Mouse (Mus musculus) retina, embryonic 14.5 days (tissue): ENCODE results near the gene Pla2g2e.
"Not testable (repeated sequence)": the region's sequence is repeated elsewhere in the genome, so short reads cannot be mapped to it uniquely, and the experiment has no call there.

ENCODE experiments used
- DNase-seq: peaks from one replicate; pipeline ENCODE4 v3.0.0-alpha.2; 2015; ENCODE audit warnings: low spot score

Pla2g2e gene

DNA sequence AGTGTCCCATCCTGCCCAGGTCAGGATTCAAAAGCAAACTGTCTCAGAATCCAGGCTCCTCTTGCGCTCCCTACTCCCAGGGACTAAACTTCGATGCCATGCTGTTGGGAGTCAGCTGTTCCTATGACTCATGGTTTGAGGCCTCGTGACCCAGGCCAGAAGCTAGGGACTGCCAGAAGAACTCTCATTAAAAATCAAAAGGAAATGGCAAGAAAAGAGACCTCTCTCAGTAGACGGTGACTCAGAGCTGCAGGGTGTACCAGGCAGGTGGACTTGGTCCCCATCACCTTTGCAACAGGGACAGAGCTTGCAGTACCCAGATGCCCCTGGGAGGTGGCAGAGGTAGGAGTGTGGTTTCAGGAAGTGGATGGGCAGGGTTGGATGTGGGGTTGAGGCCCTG lies at the start of gene Pla2g2e:
TSS of gene Pla2g2e (plus strand) at position 212 of the 400 bp plus-strand sequence.
- no peak for DNase-seq

DNA sequence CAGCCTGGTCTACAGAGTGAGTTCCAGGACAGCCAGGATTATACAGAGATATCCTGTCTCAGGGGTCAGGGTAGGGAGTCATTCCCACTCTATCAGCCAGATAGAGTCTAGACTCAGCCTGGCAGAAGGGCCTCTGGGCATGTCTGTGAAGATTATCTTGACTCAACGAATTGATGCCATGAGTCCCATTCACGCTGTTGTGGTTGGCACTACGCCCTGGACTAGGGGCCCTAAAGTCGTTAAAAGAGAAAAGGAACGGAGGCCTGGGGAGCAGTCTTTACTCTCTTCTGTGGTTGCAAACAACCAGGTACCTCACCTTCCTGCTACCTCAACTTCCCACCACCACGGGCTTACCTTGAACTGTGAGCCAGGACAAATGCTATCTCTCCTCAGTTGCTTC lies 37.9 kb upstream of the Pla2g2e start:
- DNase-seq, result no peak

- no peak for DNase-seq
Observed at GRCm38 (mm10) chr4:138840726-138841125, 37.0 kb upstream of the Pla2g2e start.

- no peak for DNase-seq
Observed at GRCm38 (mm10) chr4:138841386-138841785, 36.4 kb upstream of the Pla2g2e start.

- DNase-seq, result peak; percentile 85
Observed at GRCm38 (mm10) chr4:138851463-138851862, 26.3 kb upstream of the Pla2g2e start.

- no peak for DNase-seq
Observed at GRCm38 (mm10) chr4:138852961-138853360, 24.8 kb upstream of the Pla2g2e start.

DNA sequence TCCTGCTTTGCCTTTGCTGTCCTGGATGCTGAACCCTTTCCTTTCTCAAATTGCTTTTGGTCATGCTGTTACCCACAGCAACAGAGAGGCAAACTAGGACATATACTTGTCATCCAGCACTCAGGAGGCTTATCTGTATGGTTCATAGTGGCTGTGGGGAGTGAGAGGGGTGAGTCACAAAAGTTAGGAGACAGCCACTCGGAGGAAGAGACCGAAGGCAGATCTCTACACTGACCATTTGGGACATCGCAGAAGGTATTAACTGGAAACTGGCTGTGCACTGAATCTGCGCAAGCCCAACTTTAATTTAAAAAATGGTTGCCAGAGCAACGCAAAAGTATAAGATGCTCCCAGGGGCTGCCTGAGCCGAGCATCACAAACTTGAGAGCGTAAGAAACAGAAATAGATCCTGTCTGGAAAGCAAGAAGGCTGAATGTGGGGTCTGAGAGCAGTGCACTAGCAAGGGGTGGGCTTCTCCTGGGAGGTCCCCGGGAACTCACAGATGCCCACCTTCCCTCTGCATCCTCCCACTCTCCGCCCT lies 22.6 kb upstream of the Pla2g2e start:
- no peak for DNase-seq

DNA sequence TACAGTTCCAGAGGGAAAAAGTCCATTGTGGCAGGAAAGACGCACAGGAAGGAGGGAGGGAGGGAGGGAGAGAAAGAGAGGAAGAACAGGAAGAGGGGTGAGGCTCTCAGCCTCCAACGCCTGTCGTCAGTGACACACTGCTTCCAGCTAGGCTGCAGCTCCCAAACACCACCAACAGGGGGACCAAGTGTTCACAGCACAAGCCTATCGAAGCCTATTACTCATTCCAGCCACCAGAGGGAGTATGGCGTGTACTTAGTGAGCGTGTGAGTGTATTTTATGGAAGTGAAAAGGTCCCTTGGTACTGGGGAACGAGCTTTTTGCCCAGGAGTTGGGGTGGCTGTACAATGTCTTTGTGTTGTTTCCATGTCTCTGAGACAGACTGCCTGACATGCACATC lies 21.3 kb upstream of the Pla2g2e start:
- peak; percentile 91 for DNase-seq

DNA sequence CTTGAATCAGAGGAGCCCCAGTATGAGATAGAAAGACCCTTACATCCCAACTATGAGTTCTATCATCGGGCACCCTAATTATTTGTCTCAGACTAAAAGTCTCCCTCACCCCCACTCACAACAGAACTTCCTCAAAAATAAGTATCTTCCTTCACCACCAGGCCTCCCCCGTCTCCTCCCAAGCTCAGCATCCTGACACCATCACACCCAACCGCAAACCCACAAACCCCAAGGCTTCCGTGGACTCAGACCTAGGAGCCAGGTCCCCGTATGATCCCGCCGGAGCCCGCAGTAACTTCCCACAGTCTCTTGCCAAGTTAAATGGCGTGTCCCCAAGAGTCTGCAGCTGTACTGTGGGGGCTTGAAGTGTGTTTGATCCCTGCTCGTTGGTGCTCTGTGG lies 20.2 kb upstream of the Pla2g2e start:
- DNase-seq, result no peak

GRCm38 (mm10) chr4:138858446-138858845 lies 19.3 kb upstream of the Pla2g2e start:
- no peak for DNase-seq

GRCm38 (mm10) chr4:138859245-138859644 lies 18.5 kb upstream of the Pla2g2e start:
- DNase-seq, result no peak

GRCm38 (mm10) chr4:138859728-138860127 lies 18.0 kb upstream of the Pla2g2e start:
- peak; percentile 83 for DNase-seq

GRCm38 (mm10) chr4:138863344-138863998 lies 14.3 kb upstream of the Pla2g2e start, which contains the start of gene Pla2g5:
TSS of gene Pla2g5 (minus strand) at chr4:138863482.
- DNase-seq, result no peak

DNA sequence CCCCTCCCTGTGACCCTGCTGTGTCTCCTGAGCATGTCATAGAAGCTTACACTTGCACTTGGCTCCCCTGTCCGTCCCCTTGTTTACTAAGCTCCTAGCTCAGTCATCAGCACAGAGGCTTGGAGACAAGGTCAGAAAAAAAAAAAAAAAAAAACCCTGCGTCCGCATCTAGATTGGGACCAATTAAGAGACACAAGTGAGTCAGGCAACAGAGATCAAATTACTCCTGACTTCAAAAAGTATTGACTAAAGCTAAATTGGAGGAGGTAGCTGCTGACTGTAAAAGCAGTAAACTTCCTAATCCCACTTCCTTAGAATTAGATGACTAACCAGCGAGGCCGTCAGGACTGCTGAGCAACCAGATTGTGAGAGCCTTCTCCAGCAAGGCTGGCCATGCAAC lies 12.7 kb upstream of the Pla2g2e start:
- DNase-seq, result no peak

- DNase-seq, result no peak
Observed at GRCm38 (mm10) chr4:138865991-138866390, 11.8 kb upstream of the Pla2g2e start.

- peak; percentile 78 for DNase-seq
Observed at GRCm38 (mm10) chr4:138866413-138866812, 11.3 kb upstream of the Pla2g2e start.

GRCm38 (mm10) chr4:138868666-138869065 lies 9.1 kb upstream of the Pla2g2e start:
- DNase-seq, result no peak

DNA sequence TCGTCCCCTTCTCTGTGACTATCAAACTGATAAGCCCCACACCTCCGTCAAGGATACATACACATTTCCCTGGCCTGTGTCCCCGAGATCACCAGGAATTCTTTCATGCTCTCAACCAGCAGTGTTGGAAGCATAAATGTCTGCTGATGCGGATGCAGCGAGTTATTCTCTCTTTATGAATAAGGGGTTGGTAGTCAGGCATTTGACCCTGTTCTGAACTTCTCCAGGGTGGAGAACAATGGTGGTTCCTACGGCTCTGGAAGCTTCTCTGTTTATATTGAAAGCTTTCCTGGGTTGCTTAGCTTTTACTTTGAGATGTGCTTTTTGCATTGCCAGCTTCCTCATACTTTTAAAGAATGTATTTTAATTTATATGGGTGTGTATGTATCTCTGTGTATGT lies 3.9 kb upstream of the Pla2g2e start, which contains the start of gene Gm13030:
TSS of gene Gm13030 (minus strand) at position 101 of the 400 bp plus-strand sequence.
- no peak for DNase-seq

DNA sequence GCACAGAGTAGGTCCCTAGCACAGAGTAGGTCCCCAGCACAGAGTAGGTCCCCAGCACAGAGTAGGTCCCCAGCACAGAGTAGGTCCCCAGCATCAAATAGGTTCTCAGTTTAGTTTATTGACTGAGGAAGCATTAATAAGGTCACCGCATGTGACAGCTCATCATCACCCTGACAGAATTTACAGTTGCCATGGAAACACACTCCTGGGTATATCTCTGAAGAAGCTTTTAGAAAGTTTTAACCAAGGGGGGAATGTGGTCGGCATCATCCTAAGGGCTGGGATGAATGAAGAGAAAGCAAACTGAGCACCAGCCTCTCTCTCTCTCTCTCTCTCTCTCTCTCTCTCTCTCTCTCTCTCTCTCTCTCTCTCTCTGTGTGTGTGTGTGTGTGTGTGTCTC lies 2.5 kb upstream of the Pla2g2e start:
- DNase-seq, result not testable (repeated sequence)

- no peak for DNase-seq
Observed at GRCm38 (mm10) chr4:138875986-138876385, 1.8 kb upstream of the Pla2g2e start.

DNA sequence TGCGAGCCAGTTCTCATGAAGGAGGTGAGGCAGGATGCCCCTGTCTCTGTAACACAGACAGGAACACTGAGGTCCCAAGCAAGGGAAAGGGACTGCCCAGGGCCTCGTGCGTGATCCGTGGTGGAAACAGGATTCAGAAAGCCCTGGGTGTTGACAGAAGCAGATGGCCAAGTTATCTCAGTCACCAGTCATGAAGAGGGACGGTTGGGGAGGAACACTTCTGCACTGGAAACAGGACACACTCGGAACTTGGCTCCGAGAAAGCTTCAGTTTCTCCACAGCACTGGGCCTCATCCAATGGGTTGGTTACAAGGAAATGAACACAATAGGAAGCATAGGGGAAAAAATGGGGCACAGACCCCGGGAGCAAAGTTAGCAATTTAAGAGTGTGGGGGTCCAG lies 1.0 kb downstream of the Pla2g2e start:
- no peak for DNase-seq

GRCm38 (mm10) chr4:138879808-138880207 lies 2.1 kb downstream of the Pla2g2e start:
- DNase-seq, result no peak

DNA sequence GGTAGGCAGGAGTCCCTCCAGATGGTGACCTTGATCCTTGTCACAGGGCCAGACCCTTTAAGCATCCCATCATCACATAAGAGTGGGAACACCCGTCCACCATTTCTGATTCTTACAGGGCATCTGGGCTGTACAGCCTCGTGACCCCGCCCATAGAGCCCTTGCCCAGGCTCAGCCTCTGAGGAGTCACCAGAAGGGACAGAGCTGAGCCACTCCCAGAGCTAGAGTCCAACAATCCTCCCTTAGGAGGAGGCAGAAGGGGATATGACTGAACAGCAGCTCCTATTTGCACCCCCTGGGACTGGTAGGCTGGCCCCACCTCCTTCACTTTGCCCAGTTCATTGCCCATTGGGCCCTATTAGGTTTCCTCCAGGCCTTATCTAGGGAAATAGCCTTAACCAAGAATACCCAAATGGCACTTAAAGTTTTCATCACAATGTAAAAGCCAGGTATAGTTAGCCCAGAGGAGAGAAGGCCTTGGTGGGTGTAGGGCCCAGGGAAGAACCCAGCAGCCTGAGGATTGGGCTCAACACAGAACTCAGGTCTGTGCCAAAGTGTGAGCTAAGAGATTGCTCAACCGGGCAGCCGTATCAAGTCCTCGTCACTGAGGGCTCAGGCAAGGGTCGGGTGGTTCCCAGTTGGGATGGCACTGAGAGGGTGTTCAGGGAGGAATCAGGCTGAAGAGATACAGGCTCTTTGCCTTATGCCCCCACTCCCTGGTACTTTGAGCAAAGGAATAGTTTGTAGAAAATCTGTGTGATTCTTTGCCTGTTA lies 3.3 kb downstream of the Pla2g2e start:
- DNase-seq, result no peak
